Mouse (Mus musculus): ENCODE measurements around the gene Mtf2.
"Not testable (repeated sequence)": the region's sequence is repeated elsewhere in the genome, so short reads cannot be mapped to it uniquely, and the experiment has no call there.

Mtf2 gene

DNA sequence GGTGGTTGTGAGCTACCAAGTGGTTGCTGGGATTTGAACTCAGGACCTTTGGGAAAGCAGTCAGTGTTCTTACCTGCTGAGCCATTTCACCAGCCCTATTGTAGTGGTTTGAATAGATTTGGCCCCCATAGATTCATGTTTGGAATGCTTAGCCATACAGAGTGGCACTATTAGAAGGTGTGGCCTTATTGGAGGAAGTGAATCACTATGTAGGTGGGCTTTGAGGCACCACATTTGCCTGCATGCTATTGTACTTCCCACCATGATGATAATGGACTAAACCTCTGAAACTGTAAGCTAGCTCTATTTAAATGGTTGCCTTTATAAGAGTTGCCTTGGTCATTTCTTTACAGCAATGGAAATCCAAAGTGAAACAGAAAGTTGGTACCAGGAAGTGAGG, 10.8 kb downstream of the Mtf2 start:
- in situ Hi-C loops (cut with MboI; ENCODE audit: low pct_unique_long_range_greater_than_20kb in 1 of 2, low sequenced_read_pairs in 2 of 2, unreplicated experiment in 1 of 2), result no loop called here

DNA sequence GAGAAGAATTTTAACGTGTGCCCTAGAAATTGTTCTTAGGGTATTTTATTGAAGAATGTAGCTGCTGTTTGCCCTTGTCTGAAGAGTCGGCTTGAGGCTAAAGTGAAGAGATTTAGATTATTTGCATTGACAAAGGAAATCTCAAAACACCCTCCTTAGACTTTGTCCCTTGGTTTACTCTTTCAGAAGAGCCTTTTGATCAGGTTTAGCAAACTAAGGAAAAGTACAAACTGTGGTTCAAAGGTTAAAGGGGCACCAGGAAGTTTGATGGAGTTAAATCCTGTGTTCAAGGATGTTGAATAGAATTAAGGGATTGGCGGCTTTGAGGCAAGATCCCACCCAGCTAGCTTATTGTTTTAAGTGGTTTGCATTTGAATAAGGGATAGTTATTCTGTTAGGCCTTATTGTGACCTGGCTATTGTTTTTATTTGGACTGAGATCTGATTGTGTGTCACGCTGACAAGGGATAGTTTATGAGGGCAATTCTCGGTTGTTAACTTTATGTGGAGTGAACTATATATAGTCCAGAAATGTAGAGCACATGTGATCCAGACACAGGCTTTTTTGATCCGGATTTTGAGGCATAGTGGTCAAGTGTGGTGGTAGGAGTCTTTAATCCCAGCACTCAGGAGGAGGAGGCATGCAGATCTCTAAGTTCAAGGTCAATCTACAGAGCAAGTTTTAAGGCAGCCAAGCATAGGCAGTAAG, 11.5 kb downstream of the Mtf2 start:
- in situ Hi-C loops (cut with MboI; ENCODE audit: low pct_unique_long_range_greater_than_20kb in 1 of 2, low sequenced_read_pairs in 2 of 2, unreplicated experiment in 1 of 2), result no loop called here

- in situ Hi-C loops (cut with MboI; ENCODE audit: low pct_unique_long_range_greater_than_20kb in 1 of 2, low sequenced_read_pairs in 2 of 2, unreplicated experiment in 1 of 2), result no loop called here
Observed at GRCm38 (mm10) chr5:108079603-108080002, 14.1 kb downstream of the Mtf2 start.

DNA sequence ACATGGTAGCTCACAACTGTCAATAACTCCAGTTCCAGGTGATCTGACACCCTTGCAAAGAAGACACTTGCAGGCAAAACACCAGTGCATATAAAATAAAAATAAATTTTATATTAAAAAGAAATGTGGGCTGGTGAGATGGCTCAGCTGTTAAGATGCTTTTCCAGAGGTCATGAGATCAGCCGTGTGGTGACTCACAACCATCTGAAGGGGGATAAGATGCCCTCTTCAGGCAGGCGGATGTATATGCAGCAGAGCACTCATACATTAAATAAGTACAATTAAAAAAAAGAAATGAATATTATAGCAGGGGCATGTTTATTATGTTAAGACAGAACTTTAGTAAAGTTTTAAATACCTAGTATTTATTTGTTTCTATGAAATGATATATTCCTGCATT, 16.9 kb downstream of the Mtf2 start:
- in situ Hi-C loops (cut with MboI; ENCODE audit: low pct_unique_long_range_greater_than_20kb in 1 of 2, low sequenced_read_pairs in 2 of 2, unreplicated experiment in 1 of 2), result no loop called here

DNA sequence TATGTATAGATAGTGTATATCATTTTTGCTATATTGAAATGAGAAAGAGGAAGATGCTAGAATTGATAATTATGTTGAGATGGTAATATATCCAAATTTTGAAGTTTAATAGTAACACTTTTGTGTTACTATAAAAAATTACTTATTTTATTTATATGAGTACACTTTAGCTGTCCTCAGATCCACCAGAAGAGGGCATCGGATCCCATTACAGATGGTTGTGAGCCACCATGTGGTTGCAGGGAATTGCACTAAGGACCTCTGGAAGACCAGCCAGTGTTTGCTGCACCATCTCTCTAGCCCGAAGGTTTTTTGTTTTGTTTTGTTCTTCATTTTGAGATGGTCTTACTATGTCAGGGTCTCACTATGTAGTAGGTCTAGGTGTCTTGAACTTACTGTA, 20.0 kb downstream of the Mtf2 start:
- in situ Hi-C loops (cut with MboI; ENCODE audit: low pct_unique_long_range_greater_than_20kb in 1 of 2, low sequenced_read_pairs in 2 of 2, unreplicated experiment in 1 of 2), result no loop called here

DNA sequence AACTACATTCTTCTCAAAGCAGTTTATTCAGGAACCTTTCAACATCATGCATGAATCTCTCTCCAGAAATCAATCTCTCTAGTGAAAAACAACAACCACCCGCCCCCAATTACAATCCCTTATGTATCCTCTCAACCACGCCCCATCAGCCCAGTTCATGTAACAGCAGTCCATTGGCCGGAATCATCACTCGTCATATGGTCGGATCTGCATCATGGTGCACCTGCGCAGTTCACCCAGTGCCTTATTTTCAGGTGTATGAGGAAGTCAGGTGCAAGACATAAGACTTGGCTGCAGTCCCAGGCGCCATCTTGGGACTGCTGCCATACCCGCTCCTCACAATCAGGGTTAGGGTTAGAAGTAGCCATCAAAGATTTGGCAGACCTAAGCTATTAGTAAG, 27.3 kb downstream of the Mtf2 start:
- in situ Hi-C loops (cut with MboI; ENCODE audit: low pct_unique_long_range_greater_than_20kb in 1 of 2, low sequenced_read_pairs in 2 of 2, unreplicated experiment in 1 of 2), result not testable (repeated sequence)

GRCm38 (mm10) chr5:108097676-108098075, 32.2 kb downstream of the Mtf2 start:
- in situ Hi-C loops (cut with MboI; ENCODE audit: low pct_unique_long_range_greater_than_20kb in 1 of 2, low sequenced_read_pairs in 2 of 2, unreplicated experiment in 1 of 2), result no loop called here

DNA sequence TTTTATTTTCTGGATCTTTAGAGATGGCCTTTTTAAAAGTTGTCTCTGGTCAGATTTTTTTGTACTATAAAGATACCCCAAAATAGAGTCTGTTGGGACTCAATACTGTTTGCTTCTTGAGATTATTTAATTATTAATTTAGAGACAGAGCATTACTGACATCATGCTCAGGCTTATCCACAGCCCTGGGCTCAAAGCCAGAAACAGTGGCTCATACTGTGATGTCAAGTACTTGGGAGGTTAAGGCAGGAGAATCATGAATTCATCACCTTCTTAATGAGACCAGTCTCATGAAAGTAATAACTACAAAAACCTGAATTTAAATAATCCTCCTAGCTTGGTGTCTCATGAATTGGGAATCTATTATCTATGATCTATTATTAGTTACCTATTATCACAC, 34.7 kb downstream of the Mtf2 start:
- in situ Hi-C loops (cut with MboI; ENCODE audit: low pct_unique_long_range_greater_than_20kb in 1 of 2, low sequenced_read_pairs in 2 of 2, unreplicated experiment in 1 of 2), result no loop called here

DNA sequence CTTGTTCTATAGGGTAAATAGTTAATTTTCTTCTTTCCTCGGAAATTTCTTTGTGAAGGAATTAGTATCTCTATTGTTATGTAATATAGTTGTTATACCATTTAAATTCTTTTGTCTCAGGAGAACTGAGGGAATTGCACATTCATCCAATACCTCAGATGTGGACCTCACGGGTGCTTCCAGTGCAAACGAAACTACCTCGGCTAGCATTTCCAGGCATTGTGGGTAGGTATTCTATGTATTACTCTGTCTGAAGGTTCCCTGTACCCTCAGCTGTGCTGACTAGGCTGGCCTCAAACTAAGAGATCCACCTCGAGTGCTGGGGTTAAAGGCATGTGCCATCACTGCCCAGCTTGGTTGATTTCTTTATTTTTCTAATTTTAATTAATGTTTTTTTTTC, 38.8 kb downstream of the Mtf2 start:
- in situ Hi-C loops (cut with MboI; ENCODE audit: low pct_unique_long_range_greater_than_20kb in 1 of 2, low sequenced_read_pairs in 2 of 2, unreplicated experiment in 1 of 2), result no loop called here

- in situ Hi-C loops (cut with MboI; ENCODE audit: low pct_unique_long_range_greater_than_20kb in 1 of 2, low sequenced_read_pairs in 2 of 2, unreplicated experiment in 1 of 2), result no loop called here
Observed at GRCm38 (mm10) chr5:108109346-108109745, 43.9 kb downstream of the Mtf2 start.

DNA sequence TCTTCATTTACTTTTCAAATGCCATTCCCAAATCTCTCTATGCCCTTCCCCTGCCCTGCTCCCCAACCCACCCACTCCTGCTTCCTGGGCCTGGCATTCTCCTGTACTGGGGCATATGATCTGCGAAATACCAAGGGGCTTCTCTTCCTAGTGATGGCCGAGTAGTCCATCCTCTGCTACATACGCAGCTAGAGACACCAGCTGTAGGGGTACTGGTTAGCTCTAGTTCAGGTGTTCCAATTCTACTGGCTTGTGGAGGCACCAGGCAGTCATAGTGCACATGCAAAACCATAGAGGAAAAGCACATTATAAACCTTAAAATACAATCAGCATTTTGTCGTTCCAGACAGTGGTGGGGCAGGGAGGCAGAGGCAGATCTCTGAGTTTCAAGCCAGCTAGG, 52.2 kb downstream of the Mtf2 start:
- in situ Hi-C loops (cut with MboI; ENCODE audit: low pct_unique_long_range_greater_than_20kb in 1 of 2, low sequenced_read_pairs in 2 of 2, unreplicated experiment in 1 of 2), result no loop called here

DNA sequence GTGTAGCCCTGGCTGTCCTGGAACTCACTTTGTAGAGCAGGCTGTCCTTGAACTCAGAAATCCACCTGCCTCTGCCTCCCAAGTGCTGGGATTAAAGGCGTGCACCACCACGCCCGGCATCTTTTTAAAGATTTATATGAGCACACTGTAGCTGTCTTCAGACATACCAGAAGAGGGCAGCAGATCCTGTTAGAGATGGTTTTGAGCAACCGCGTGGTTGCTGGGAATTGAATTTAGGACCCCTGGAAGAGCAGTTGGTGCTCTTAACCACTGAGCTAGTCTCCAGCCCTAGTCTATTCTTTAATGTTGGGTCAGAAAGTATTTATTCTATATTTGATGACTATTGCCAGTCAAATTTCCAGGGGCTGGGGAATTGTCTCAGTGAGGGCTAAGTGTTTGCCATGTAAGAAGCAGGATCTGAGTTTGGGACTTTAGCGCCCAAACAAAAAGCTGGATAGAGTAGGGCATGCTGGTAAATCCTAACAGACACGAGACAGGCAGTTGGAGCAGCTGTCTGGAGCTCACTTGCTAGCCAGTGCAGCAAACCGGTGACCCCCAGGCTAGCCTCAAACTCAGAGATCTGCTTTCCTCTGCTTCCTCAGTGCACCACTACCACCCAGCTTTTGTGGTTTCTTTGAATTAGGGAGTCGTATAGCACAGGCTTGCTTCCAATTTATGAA, 54.9 kb downstream of the Mtf2 start:
- in situ Hi-C loops (cut with MboI; ENCODE audit: low pct_unique_long_range_greater_than_20kb in 1 of 2, low sequenced_read_pairs in 2 of 2, unreplicated experiment in 1 of 2), result no loop called here

DNA sequence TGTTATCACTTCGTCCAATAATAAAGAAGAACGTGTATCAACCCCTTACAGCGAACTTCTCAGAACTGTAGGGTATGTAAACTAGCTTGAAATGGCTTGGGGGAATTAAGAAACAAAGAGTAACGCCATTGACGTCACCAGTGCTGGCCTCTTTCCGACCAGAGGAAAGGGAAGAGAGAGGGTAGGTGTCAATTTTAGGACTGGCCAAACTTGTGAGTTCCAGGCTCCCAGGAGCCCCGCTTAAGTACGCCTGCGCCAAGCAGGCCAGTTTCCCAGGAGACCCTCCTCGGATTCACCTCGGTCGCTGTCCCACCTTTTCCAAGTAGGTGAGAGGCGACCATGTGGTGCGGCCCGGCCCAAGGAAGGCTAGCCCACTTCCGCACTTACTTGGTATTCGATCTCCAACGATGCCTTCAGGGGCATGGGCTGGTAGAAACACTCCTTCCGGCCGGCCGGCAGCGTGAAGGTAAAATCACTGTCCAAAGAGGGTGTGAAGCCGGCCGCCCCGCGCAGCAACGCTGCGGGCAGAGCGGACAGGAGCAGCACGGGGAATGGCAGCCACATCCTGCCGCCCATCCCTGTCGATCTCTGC, 66.5 kb downstream of the Mtf2 start:
- in situ Hi-C loops (cut with MboI; ENCODE audit: low pct_unique_long_range_greater_than_20kb in 1 of 2, low sequenced_read_pairs in 2 of 2, unreplicated experiment in 1 of 2), result loop anchor here in 1 of 2 experiments (25.0 kb wide), 1 partner anchor 220 kb away; the partner anchor contains the start of gene Rpl5

DNA sequence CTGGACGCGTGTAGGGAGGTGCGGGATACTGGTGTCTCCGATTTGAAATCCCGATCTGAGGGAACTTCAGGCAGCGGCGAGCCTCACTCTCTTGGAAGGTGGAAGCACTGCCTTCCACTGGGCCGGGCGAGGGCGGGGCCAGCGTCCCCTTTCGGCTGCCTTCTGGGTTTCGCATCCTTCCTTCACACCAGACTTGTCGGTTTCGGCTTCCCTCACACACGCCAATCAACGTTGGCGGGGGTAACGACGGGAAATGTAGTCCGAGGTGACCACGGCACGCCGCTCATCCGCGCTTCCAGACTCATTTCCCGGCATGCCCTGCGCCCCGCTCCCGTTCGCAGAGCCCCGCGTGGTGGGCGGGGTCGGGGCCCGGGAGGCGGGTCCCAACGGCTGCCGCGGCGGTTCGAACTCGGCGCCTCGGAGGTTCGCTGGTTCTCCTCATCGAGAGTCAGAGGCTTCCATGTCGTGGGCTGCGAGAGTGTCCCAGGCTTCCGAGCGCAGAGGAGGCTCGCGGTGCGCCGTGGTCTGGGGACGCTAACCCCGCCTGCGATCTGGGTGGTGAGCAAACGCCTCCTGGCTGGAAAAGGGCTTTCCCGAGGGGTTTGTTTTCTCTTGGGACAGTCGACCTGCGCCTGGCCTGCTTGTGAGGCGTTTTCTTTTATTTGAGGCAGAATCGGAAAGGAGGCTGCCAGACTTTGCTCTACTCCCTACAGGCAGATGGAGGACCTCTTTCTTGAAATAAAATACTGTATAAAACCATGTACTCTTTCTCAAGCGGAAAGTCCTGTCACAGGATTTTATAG, 67.2 kb downstream of the Mtf2 start, which contains the start of the genes Tmed5 and Ccdc18:
Gene Tmed5 (minus strand): TSS at position 180 of the 803 bp plus-strand sequence.
Gene Ccdc18 (plus strand): TSS at position 435 of the 803 bp plus-strand sequence.
- in situ Hi-C loops (cut with MboI; ENCODE audit: low pct_unique_long_range_greater_than_20kb in 1 of 2, low sequenced_read_pairs in 2 of 2, unreplicated experiment in 1 of 2), result loop anchor here in 1 of 2 experiments (25.0 kb wide), 1 partner anchor 220 kb away; the partner anchor contains the start of gene Rpl5

GRCm38 (mm10) chr5:108152592-108152991, 87.1 kb downstream of the Mtf2 start:
- in situ Hi-C loops (cut with MboI; ENCODE audit: low pct_unique_long_range_greater_than_20kb in 1 of 2, low sequenced_read_pairs in 2 of 2, unreplicated experiment in 1 of 2), result loop anchor here in 1 of 2 experiments (10.0 kb wide), 1 partner anchor 238 kb away; no protein-coding TSS in a partner anchor
